Mouse (Mus musculus) retina, postnatal 7 days (tissue): ENCODE data around the gene Rnf220.

ENCODE experiments used
- DNase-seq: peaks from one replicate; pipeline ENCODE4 v3.0.0-alpha.2; 2012; ENCODE audit warnings: low read depth, low spot score

Rnf220 gene

GRCm38 (mm10) chr4:117496482-117497165 is at the start of gene Rnf220:
Gene Rnf220, minus strand, starts transcription at chr4:117497052.
- DNase-seq: no peak

DNA sequence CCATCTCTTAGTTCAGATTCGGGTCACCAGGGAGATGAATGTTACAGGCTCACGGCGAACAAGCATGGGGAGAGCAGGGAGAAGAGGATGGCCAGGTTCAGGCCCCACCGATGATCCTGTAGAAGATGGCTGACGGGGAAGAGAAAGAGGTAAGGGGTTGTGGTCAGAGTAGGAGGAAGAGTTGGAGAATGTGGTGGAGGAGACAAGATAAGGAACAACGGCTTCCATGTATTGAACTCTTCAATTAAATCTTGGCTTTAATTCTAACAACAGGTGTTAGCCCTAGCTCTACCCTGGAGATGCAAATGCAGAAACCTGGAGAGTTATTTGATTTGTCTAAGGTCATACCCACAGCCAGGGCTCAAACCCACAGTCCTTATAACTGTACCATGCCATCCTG is 49.8 kb upstream of the Rnf220 start:
- DNase-seq: no peak

DNA sequence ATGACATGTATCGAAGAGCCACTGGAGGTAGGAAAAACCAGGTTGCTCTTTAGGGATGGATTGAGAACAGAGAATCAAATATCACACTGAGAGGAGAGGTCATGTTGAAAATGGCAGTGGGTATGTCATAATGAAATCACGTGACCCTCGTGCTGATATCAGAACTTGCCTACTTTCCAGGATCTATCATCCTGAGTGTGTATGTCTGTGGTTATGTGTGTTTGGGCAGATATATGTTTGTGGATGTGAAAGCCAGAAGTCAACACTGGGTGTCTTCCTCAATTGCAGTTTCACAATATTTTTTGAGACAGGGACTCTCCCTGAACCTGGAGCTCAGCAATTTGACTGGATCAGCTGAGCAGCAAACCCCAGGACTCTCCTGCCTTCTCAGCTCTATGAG is 48.6 kb upstream of the Rnf220 start:
- DNase-seq: no peak

- DNase-seq: no peak
Observed at GRCm38 (mm10) chr4:117540571-117540970, 43.7 kb upstream of the Rnf220 start.

GRCm38 (mm10) chr4:117539329-117539980 is 42.6 kb upstream of the Rnf220 start:
- DNase-seq: no peak

DNA sequence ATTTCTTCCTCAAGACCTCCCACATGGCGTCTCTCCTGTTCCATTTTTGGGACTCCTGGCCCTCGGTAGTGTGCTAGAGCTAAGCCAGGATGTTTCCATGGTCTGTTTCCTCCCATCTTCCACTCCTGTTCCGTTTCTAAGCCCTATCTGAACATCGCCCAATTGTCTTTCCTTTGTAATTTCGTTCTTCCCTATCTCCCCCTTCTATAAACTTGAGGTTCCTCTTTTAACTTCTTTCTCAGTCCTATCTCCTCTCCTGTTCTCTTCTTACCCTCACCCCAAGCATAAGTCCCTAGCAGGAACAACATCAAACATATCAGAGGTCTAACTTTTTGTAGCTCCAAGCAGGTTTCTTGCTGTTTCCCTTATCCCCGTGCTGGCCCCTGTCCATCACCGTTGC is 40.1 kb upstream of the Rnf220 start:
- no peak for DNase-seq

DNA sequence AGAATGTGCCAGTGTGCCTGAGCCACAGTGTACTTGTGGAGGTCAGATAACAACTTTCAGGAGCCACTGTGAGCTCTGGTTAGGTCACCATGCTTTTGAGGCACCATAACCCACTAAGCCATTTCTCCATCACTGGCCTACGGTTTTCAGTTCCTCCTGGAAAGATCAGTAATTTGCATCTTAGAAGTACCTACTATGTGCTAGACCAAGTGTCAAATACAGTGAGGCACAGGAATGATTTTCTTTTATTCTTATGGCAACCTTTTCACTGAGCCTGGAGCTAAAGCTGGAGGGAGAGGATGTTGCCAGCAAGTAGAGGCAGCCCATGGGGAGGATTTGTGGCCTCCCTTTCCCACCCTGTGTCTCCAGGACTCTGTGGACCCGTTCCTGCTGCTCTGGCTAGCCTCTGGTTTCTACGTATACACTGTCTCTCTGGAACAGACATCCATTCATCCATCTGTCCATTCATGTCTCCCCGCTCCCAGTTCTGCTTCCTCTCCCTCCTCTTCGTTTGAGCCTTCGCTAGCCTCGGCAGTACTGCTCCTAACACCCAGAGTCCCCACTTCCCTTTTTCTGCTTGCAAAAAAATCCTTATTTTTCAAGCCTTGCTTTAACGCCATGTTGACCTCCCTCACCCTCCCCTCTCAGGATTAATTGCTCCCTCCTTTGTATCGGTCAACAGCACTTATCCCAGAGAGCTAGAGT is 38.8 kb upstream of the Rnf220 start:
- DNase-seq: no peak

DNA sequence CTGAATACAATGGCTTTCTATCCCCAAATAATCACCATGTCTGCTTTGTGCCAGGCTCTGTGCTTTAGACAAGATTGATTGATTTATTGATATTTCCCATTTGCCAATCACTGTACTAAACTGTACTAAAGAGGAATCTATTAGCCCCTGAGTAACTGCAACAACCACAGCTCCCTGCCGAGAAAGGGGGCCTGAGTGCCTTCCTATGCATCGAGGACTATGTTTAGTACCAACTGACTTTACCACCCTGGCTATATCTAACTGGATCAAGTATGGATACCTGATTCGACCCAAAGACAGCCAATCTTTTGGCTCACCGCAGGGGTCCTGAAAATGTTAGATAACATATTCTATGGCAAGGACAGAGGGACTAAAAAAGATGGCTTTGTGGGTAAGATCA is 33.0 kb upstream of the Rnf220 start:
- DNase-seq: no peak

- peak; percentile 24 for DNase-seq
Observed at GRCm38 (mm10) chr4:117527952-117528351, 31.1 kb upstream of the Rnf220 start.

DNA sequence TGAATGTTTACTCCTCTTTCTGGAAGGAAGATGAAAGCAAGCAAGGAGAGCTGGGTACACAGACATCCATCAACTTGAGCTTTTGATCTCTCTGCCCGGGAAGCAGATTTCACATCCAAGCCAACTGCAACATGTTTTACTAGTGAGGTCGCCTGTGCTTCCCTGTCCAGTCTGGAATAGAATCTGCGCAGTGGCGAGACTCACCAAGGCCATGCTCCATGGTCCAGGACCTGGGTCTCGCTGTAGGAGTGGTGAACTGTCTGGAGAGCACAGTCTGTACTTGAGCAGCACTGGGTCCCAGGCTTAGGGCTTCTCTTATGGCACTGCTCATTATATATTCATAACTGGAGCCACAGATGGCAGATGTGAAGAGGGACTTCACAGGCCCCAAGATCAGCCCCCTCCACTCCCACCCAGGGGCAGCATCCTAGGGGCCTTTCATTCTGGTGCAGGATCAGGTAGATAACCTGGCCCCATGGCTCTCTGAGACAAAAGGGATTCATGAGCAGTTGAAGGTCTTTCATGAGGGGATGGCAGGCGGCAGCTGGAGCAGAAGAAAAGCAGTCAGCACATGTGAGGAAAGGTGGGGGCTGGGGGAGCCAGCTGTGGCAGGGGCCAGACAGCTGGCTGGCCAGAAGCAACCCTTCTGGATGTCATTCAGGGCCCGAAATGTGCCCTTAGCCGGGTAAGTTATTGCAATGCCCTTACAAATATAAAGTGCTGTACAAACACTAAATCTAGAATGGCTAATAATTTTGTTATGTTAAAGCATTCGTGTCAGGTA is 30.5 kb upstream of the Rnf220 start:
- no peak for DNase-seq

GRCm38 (mm10) chr4:117525990-117526389 is 29.1 kb upstream of the Rnf220 start:
- DNase-seq: no peak

GRCm38 (mm10) chr4:117521350-117521749 is 24.5 kb upstream of the Rnf220 start:
- no peak for DNase-seq

GRCm38 (mm10) chr4:117518246-117518645 is 21.4 kb upstream of the Rnf220 start:
- DNase-seq: no peak

GRCm38 (mm10) chr4:117499043-117499442 is 2.2 kb upstream of the Rnf220 start:
- DNase-seq: no peak

DNA sequence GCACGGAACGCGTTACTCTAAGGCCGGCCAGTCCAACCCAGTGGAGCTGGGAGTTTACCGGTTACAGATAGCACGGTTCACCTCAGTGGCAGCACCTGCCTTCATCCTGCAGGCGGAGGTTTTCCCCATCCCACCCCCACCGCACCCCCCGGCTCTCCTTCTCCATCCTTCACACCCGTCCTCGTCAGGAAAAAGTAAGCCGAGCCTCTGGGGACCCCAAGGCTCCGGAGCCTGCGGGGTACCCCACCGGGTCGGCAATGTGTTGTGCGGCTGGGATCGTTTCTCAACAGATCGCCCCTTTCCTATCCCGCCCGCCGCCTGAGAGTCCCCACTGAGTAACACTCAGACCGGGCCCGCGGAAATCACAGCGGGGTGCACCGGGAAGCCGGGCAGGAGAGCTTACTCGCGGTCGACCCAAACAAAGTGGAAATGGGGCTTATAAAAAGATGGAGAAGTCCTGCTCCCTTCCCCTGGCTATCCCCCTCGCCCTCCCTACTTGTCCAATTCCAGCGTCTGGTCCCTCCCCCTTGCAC is 917 bp downstream of the Rnf220 start:
- DNase-seq: no peak

DNA sequence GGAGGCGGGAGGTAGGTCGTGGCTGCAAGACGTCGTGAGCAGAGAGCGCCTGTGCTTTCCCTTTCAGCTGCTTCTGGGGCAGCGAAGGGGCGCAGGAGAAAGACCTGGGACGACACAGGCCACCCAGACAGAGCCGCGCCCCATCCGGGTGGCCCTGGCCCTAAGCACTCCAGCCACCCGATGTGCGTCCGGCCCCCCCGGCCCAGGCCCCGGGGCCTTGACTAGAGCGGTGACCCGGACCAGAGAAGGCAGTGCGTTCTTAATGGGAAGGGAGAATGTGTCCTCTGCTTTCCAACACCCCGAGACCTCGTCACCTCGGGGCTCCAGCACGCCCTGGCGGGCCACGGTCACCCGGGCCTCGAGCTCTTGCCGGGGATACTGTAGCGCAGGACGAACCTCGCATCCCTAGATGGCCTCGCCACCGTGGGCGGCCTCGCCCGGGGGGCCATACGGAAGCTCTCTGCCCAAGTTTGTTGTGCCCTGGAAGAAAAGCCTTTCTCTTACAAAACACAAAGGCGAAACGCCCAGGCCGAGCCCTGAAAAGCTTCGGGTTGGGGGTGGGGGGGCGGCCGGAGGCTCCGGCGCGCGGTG is 1.8 kb downstream of the Rnf220 start:
- no peak for DNase-seq

GRCm38 (mm10) chr4:117493905-117494851 is 2.7 kb downstream of the Rnf220 start:
- DNase-seq: no peak

- DNase-seq: no peak
Observed at GRCm38 (mm10) chr4:117493161-117493568, 3.7 kb downstream of the Rnf220 start.

DNA sequence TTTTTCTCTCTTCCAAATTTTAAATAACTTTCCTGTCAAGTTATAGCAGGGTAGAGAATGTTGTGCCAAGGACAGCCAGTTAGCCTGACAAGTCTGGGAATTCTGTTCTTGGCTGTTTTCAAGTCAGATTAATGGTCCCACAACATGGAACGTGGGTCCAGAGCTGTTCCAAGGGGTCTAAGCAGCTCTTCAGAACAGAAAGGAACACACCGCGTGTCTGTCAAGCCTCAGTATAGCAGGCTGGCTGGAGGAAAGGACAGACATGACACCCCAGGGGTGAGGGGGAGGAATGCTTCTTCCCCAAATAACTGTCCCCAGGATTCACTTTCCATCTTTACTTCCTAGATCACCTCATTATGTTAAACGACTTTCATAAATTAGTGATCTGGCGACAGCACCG is 5.0 kb downstream of the Rnf220 start:
- DNase-seq: no peak

DNA sequence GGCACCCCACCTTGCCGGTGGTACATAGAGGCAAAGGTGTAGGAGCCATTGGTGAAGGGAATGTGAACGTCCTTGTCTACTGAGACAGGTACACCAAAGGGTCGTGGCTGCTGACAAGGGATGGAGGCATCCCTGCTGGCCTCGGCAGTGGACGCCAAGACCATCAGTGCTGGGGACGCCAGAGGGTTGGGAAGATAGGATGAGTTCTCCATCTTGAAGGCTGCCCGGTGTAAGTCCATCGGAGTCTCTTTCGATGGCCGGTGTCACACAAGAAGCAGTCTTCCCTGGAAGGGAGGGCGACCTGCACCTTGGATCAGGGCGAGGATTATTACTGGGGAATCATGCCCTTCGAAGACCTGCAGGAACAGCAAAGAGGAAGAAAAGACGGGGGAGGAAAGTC is 6.9 kb downstream of the Rnf220 start:
- no peak for DNase-seq
